Mouse (Mus musculus) hindbrain, embryonic 16.5 days (tissue): ENCODE measurements around the gene Slc6a18. TPM values are rescaled to one million over a fixed set of nuclear protein-coding genes. Genes with fewer than 3 reads are reported as not detected.
A peak's percentile ranks its signal among the peaks of the same experiment; 100 is the strongest.

Experiments
- ATAC-seq: fragments of 200-750 bp; cut with Nextera tagmentation; 2 replicates; pipeline ENCODE4 v1.8.0; 2017; ENCODE audit warnings: moderate TSS enrichment, moderate library complexity
- H3K27ac ChIP-seq: fragments of 300-500 bp; sonication (generic); 2 replicates; pipeline ENCODE4 v1.5.1; 2014; ENCODE audit warnings: low read depth, mild to moderate bottlenecking, control low read depth, low read length, moderate library complexity
- H3K27me3 ChIP-seq: fragments of 300-500 bp; sonication (generic); replicated peaks from 2 replicates; pipeline ENCODE4 v1.6.1; 2014; ENCODE audit warnings: low read length; ENCODE audit not compliant: control insufficient read depth, insufficient read depth
- H3K36me3 ChIP-seq: fragments of 300-500 bp; sonication (generic); 2 replicates; pipeline ENCODE4 v1.6.1; 2014; ENCODE audit warnings: mild to moderate bottlenecking, low read length, moderate library complexity, mixed read lengths; ENCODE audit not compliant: control insufficient read depth, insufficient read depth
- H3K4me1 ChIP-seq: fragments of 300-500 bp; sonication (generic); 2 replicates; pipeline ENCODE4 v1.6.1; 2014; ENCODE audit warnings: low read depth, low read length; ENCODE audit not compliant: control insufficient read depth, insufficient read depth
- H3K4me2 ChIP-seq: fragments of 300-500 bp; sonication (generic); 2 replicates; pipeline ENCODE4 v1.6.1; 2014; ENCODE audit warnings: mild to moderate bottlenecking, low read length, control low read depth, moderate library complexity
- H3K4me3 ChIP-seq: fragments of 300-500 bp; sonication (generic); 2 replicates; pipeline ENCODE4 v1.5.1; 2014; ENCODE audit warnings: mild to moderate bottlenecking, low read length, control low read depth, moderate library complexity
- H3K9ac ChIP-seq: fragments of 300-500 bp; sonication (generic); 2 replicates; pipeline ENCODE4 v1.6.1; 2014; ENCODE audit warnings: low read depth, mild to moderate bottlenecking, control low read depth, low read length, moderate library complexity
- H3K9me3 ChIP-seq: fragments of 300-500 bp; sonication (generic); 2 replicates; pipeline ENCODE4 v1.6.1; 2014; ENCODE audit warnings: mild to moderate bottlenecking, low read length, moderate library complexity; ENCODE audit not compliant: control insufficient read depth
- WGBS: fragments of 180-500 bp; shearing (Covaris S2); extraction: QIAGEN DNeasy Blood & Tissue Kit; methylation state at CpG from one replicate; pipeline ENCODE4 v1.1.7; 2014; 5-methylcytosine and 5-hydroxymethylcytosine counted together
- polyA plus RNA-seq: library from polyadenylated mRNA; unstranded; fragments of >200 nt; fragmentation: Nextera tagmentation; extraction: Ambion mirVana; gene quantifications from 2 replicates; pipeline ENCODE4 v1.2.1, GENCODE M21; 2015

Gene Slc6a18
- polyA plus RNA-seq, 1 experiment from 2014 or later = not detected

DNA sequence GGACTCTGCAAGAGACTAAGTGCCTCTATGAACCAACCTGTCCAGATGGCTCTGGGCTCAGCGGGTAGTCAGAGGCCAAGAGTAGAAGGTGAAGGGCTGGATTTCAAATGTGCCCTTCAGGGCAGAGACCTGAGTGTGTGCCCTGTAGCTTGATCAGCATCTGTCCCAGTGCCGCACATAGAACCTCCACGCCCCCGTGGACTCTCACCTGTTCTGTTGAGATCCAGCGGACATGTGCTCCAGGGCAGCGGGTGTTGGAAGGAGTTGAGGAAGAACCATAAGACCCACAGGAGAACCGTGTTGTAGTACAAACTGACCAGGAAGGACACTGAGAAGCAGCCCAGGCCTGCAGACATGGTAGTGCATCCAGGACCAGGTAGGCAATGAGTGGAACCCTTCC lies 2.7 kb downstream of the Slc6a18 start:
- no peaks in the 10 kb centered on the region for H3K9me3 ChIP-seq
- no peak overlapping the region for H3K4me2 ChIP-seq
- no peak overlapping the region for H3K4me3 ChIP-seq
- H3K4me1 ChIP-seq = no peaks in the 10 kb centered on the region
- 93% methylated on average over 7 of the region's 7 CpGs for WGBS
- H3K27me3 ChIP-seq = no peaks in the 10 kb centered on the region
- no peak overlapping the region for H3K27ac ChIP-seq
- no peaks in the 10 kb centered on the region for H3K36me3 ChIP-seq
- H3K9ac ChIP-seq = no peak overlapping the region
- no peak for ATAC-seq

DNA sequence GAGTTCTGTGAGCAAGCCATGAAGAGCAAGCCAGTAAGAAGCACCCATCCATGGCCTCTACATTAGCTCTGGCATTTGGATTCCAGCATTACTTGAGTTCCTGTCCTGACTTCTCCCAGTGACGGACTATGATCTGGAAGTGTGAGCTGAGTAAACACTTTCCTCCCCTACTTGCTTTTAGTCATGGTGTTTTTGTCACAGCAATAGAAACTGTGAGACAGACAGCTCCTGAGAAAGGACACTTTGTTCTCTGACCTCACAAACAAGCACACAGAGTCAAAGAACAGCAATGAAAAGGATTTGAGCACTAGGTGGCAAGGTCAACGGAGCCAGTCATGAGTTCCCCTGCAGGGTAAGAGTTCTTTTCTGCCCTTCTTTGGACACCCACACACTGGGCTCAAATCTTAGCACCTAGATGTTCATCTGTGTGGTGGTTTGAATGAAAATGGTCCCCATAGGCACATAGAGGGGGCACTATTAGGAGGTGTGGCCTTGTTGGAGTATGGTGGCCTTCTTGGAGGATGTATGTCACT lies 17.6 kb downstream of the Slc6a18 start:
- no peaks in the 10 kb centered on the region for H3K27me3 ChIP-seq
- H3K4me1 ChIP-seq = no peaks in the 10 kb centered on the region
- no peaks in the 10 kb centered on the region for H3K36me3 ChIP-seq
- H3K9me3 ChIP-seq = no peaks in the 10 kb centered on the region
- no peak for ATAC-seq
- no peak overlapping the region for H3K27ac ChIP-seq
- H3K9ac ChIP-seq = no peak overlapping the region
- WGBS = 66% methylated on average over 2 of the region's 2 CpGs
- H3K4me2 ChIP-seq = no peak overlapping the region
- no peak overlapping the region for H3K4me3 ChIP-seq

DNA sequence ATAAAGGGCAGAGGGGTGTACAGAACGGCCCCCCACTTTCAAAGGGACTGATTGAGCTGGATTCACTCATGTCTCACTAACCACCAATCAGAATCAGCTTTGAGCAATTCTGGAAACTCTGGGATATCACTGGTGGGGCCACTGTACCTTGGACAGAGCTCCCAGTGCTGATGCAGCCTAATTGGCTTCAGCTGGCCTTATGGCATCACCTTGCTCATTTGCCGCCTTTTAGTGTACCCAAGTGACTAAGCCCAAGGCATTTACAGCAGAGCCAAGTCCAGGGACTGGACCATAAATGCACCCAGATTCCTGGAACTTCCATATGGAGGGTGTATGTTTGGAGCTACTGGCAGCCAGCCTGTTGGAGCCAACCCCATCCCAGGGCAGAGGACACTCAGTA lies 18.9 kb downstream of the Slc6a18 start:
- no peak overlapping the region for H3K27ac ChIP-seq
- no peak overlapping the region for H3K9ac ChIP-seq
- ATAC-seq = no peak
- H3K4me1 ChIP-seq = no peaks in the 10 kb centered on the region
- H3K36me3 ChIP-seq = no peaks in the 10 kb centered on the region
- 64% methylated on average over 2 of the region's 2 CpGs for WGBS
- no peak overlapping the region for H3K4me3 ChIP-seq
- H3K9me3 ChIP-seq = no peaks in the 10 kb centered on the region
- H3K4me2 ChIP-seq = no peak overlapping the region
- H3K27me3 ChIP-seq = no peaks in the 10 kb centered on the region

GRCm38 (mm10) chr13:73654976-73655375 lies 22.8 kb downstream of the Slc6a18 start:
- H3K36me3 ChIP-seq = peaks cover 4% of the 10 kb centered on the region; the same call in 1 of the 2 replicates
- H3K9ac ChIP-seq = no peak overlapping the region
- ATAC-seq = no peak
- WGBS = 82% methylated on average over 3 of the region's 3 CpGs
- H3K4me3 ChIP-seq = no peak overlapping the region
- H3K27me3 ChIP-seq = no peaks in the 10 kb centered on the region
- H3K4me2 ChIP-seq = no peak overlapping the region
- no peak overlapping the region for H3K27ac ChIP-seq
- H3K9me3 ChIP-seq = peaks cover 3% of the 10 kb centered on the region; the same call in 1 of the 2 replicates
- H3K4me1 ChIP-seq = no peaks in the 10 kb centered on the region

DNA sequence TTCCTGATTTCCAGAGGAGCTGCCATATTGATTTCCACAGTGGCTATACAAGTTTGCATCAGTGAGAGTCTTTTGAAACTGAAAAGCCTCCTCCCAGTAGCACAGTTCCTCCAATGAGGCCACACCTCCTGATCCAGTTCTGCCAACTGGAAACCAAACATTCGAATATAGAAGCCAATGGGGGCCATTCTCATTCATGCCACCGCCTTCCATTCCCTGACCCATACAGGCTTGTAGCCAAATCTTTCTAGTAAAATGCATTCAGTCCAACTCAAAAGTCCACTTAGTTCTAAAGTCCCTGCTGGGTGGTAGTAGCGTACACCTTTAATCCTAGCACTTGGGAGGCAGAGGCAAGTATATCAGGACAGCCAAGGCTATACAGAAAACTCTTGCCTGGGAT lies 24.6 kb downstream of the Slc6a18 start:
- Histone ChIP-seq H3K4me2 (no peak overlapping the region), H3K9me3 (peaks cover 3% of the 10 kb centered on the region; the same call in 1 of the 2 replicates), H3K4me3 (no peak overlapping the region), H3K36me3 (peaks cover 10% of the 10 kb centered on the region), H3K27ac (no peak overlapping the region), H3K27me3 (no peaks in the 10 kb centered on the region), H3K9ac (no peak overlapping the region), H3K4me1 (no peaks in the 10 kb centered on the region)
- WGBS = 75% methylated on average over 3 of the region's 3 CpGs
- no peak for ATAC-seq

DNA sequence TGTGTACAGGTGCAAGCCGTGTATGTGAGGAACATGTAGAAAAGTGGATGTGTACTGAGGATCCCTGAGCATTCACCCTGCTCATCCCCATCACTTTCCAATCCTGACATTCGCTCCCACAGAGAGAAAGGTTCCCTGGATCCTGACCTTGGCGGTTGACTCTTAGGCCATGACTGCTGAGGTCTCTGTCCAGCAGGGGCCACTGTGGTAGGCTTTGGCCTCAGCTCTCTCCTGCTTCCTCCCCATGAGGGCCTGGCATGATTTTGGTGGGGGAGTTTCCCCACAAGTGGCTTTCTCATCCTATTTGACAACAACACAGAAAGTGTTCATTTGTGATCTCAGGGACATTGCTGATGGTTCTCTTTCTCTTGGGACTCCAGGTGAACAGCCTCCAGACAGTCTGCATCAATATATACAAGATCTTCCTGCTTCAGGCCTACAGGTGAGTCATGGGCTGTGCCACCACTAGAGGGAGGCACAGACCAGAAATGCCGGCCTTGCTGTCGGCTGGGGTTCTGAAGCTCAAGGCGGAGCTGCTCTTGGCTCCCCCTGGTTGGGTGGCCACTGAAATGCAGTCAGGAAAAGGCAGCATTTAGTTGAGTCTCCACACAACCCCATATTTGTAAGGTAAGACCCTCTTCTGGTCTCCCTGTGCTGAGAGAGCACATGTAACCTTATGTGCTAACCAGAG lies 31.3 kb downstream of the Slc6a18 start:
- Histone ChIP-seq H3K4me2 (no peak overlapping the region), H3K36me3 (peaks cover 11% of the 10 kb centered on the region), H3K4me1 (no peaks in the 10 kb centered on the region), H3K4me3 (no peak overlapping the region), H3K27ac (no peak overlapping the region), H3K27me3 (no peaks in the 10 kb centered on the region), H3K9me3 (peaks cover 3% of the 10 kb centered on the region; the same call in 1 of the 2 replicates), H3K9ac (no peak overlapping the region)
- peak; percentile 88 for ATAC-seq
- WGBS = 34% methylated on average over 6 of the region's 6 CpGs

GRCm38 (mm10) chr13:73641296-73641695 lies 36.5 kb downstream of the Slc6a18 start:
- 92% methylated on average over 4 of the region's 4 CpGs for WGBS
- no peak for ATAC-seq
- no peak overlapping the region for H3K27ac ChIP-seq

DNA sequence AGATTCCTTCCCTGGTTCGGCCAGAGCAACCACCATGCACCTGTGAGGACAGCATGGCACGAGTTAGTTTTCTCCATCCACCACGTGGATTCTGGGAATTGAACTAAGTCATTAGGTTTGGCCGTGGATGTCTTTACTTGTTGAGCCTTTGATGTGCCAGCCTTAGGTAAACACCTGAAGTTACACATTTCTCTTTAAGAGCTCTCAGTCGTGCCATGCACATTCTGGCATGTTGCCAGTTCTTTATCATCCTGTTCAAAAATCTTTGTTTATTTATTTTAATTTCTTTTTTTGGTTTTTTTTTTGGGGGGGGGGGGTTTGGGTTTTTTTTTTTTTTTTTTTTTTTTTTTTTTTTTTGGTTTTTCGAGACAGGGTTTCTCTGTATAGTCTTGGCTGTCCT lies 40.0 kb downstream of the Slc6a18 start:
- Histone ChIP-seq H3K4me2 (no peak overlapping the region), H3K27ac (no peak overlapping the region), H3K9me3 (no peaks in the 10 kb centered on the region), H3K36me3 (peaks cover 6% of the 10 kb centered on the region; the same call in 1 of the 2 replicates), H3K9ac (no peak overlapping the region), H3K27me3 (no peaks in the 10 kb centered on the region), H3K4me3 (no peak overlapping the region), H3K4me1 (no peaks in the 10 kb centered on the region)
- no peak for ATAC-seq
- WGBS = 83% methylated on average over 5 of the region's 6 CpGs

More at GRCm38 (mm10) chr13:73641296-73641695, 36.5 kb downstream of the Slc6a18 start:
- Histone ChIP-seq H3K9me3 (no peaks in the 10 kb centered on the region), H3K27me3 (no peaks in the 10 kb centered on the region), H3K4me2 (no peak overlapping the region), H3K4me1 (no peaks in the 10 kb centered on the region), H3K9ac (no peak overlapping the region), H3K36me3 (no peaks in the 10 kb centered on the region), H3K4me3 (no peak overlapping the region)

GRCm38 (mm10) chr13:73631837-73632236 lies 46.0 kb downstream of the Slc6a18 start:
- no peak overlapping the region for H3K27ac ChIP-seq
- no peaks in the 10 kb centered on the region for H3K9me3 ChIP-seq
- ATAC-seq = no peak
- H3K36me3 ChIP-seq = peaks cover 6% of the 10 kb centered on the region
- peaks cover 26% of the 10 kb centered on the region for H3K4me1 ChIP-seq
- 89% methylated on average over 3 of the region's 3 CpGs for WGBS
- no peak overlapping the region for H3K9ac ChIP-seq
- no peak overlapping the region for H3K4me3 ChIP-seq
- no peaks in the 10 kb centered on the region for H3K27me3 ChIP-seq
- H3K4me2 ChIP-seq = no peak overlapping the region
